Mouse (Mus musculus) small intestine, adult 2 months (tissue): Measurements from ENCODE around the gene Ncoa3. TPM values are rescaled to one million over a fixed set of nuclear protein-coding genes. Genes with fewer than 3 reads are reported as not detected.
A peak's percentile ranks its signal among the peaks of the same experiment; 100 is the strongest.

Experiments used
- H3K27ac ChIP-seq: fragments of 200-500 bp; 2 replicates; pipeline ENCODE4 v1.5.1; 2012; ENCODE audit warnings: low read depth, low read length, control low read depth, inconsistent platforms; ENCODE audit not compliant: insufficient read depth
- H3K27me3 ChIP-seq: fragments of 200-500 bp; 2 replicates; pipeline ENCODE4 v1.6.1; 2012; ENCODE audit warnings: mild to moderate bottlenecking, moderate library complexity, low read length, inconsistent platforms; ENCODE audit not compliant: control insufficient read depth, insufficient read depth
- H3K36me3 ChIP-seq: fragments of 200-500 bp; 2 replicates; pipeline ENCODE4 v1.6.1; 2012; ENCODE audit warnings: mild to moderate bottlenecking, low read length, control low read depth, inconsistent platforms; ENCODE audit not compliant: control insufficient read depth, insufficient read depth
- H3K4me1 ChIP-seq: fragments of 200-500 bp; 2 replicates; pipeline ENCODE4 v1.6.1; 2012; ENCODE audit warnings: low read length, inconsistent platforms, mixed read lengths; ENCODE audit not compliant: control insufficient read depth, insufficient read depth, insufficient read length
- H3K4me3 ChIP-seq: fragments of 200-500 bp; 2 replicates; pipeline ENCODE4 v1.5.1; 2012; ENCODE audit warnings: low read depth, mild to moderate bottlenecking, control low read depth, inconsistent platforms, low read length, moderate library complexity
- CTCF ChIP-seq: fragments of 200-500 bp; IDR thresholded peaks from 2 replicates; pipeline ENCODE4 v1.5.1; 2012; ENCODE audit warnings: low read depth, mild to moderate bottlenecking, control low read depth, inconsistent platforms, low read length, moderate library complexity, mixed read lengths; ENCODE audit not compliant: insufficient replicate concordance, insufficient read length; ENCODE audit errors: extremely low read depth
- POLR2A ChIP-seq: fragments of 200-500 bp; IDR thresholded peaks from 2 replicates; pipeline ENCODE4 v1.6.1; 2012; ENCODE audit warnings: low read depth, mild to moderate bottlenecking, control low read depth, inconsistent platforms, low read length, moderate library complexity
- WGBS: fragments of 180-500 bp; shearing (Covaris S2); methylation state at CpG from one replicate; pipeline ENCODE4 v1.1.7; 2018; 5-methylcytosine and 5-hydroxymethylcytosine counted together
- polyA plus RNA-seq: library from polyadenylated mRNA; depleted of rRNA; stranded (reverse); fragments of >200 nt; gene quantifications from 2 replicates; pipeline ENCODE4 v1.2.3, GENCODE M21; 2012

Ncoa3 gene
- polyA plus RNA-seq, 1 experiment: 20.1 TPM

- no peaks in the 10 kb centered on the region for H3K27me3 ChIP-seq
- H3K4me3 ChIP-seq: no peak overlapping the region
- WGBS: 77% methylated on average over 6 of the region's 6 CpGs
- H3K36me3 ChIP-seq: peaks cover 50% of the 10 kb centered on the region
- no peak for TF ChIP-seq POLR2A
- no peak for TF ChIP-seq CTCF
- no peaks in the 10 kb centered on the region for H3K4me1 ChIP-seq
- H3K27ac ChIP-seq: no peak overlapping the region
These were observed 81.9 kb downstream of the Ncoa3 start for GRCm38 (mm10) chr2:166074322-166074721.

GRCm38 (mm10) chr2:166077371-166077770 lies 84.9 kb downstream of the Ncoa3 start:
- no peaks in the 10 kb centered on the region; the same call in 1 of the 2 replicates for H3K4me1 ChIP-seq
- H3K4me3 ChIP-seq: no peak overlapping the region
- TF ChIP-seq CTCF (no peak), POLR2A (no peak)
- no peak overlapping the region for H3K27ac ChIP-seq
- peaks cover 29% of the 10 kb centered on the region for H3K36me3 ChIP-seq
- 92% methylated on average over 9 of the region's 9 CpGs for WGBS
- H3K27me3 ChIP-seq: no peaks in the 10 kb centered on the region

- H3K27me3 ChIP-seq: no peaks in the 10 kb centered on the region
- TF ChIP-seq CTCF (no peak), POLR2A (no peak)
- H3K4me1 ChIP-seq: no peaks in the 10 kb centered on the region; the same call in 1 of the 2 replicates
- WGBS: 89% methylated on average over 14 of the region's 14 CpGs
- H3K27ac ChIP-seq: no peak overlapping the region
- H3K4me3 ChIP-seq: no peak overlapping the region
- peaks cover 19% of the 10 kb centered on the region for H3K36me3 ChIP-seq
These were observed 86.8 kb downstream of the Ncoa3 start for GRCm38 (mm10) chr2:166079231-166079630.

GRCm38 (mm10) chr2:166079961-166080885 lies 87.8 kb downstream of the Ncoa3 start:
- H3K27ac ChIP-seq: no peak overlapping the region

GRCm38 (mm10) chr2:166080967-166081750 lies 88.7 kb downstream of the Ncoa3 start:
- Histone ChIP-seq H3K36me3 (peaks cover 19% of the 10 kb centered on the region), H3K4me3 (no peak overlapping the region; the same call in 1 of the 2 replicates), H3K27ac (no peak overlapping the region), H3K27me3 (no peaks in the 10 kb centered on the region), H3K4me1 (no peaks in the 10 kb centered on the region; the same call in 1 of the 2 replicates)
- TF ChIP-seq POLR2A (no peak), CTCF (no peak)
- 89% methylated on average over 21 of the region's 21 CpGs for WGBS

More at GRCm38 (mm10) chr2:166079961-166080885, 87.8 kb downstream of the Ncoa3 start:
- H3K36me3 ChIP-seq: peaks cover 21% of the 10 kb centered on the region
- H3K4me3 ChIP-seq: no peak overlapping the region; the same call in 1 of the 2 replicates
- TF ChIP-seq CTCF: no peak
- no peak for TF ChIP-seq POLR2A
- 39% methylated on average over 17 of the region's 17 CpGs for WGBS
- no peaks in the 10 kb centered on the region; the same call in 1 of the 2 replicates for H3K4me1 ChIP-seq
- H3K27me3 ChIP-seq: no peaks in the 10 kb centered on the region

- 46% methylated on average over 5 of the region's 5 CpGs for WGBS
- peak; percentile 88; the same call in 1 of the 2 replicates for TF ChIP-seq CTCF
- TF ChIP-seq POLR2A: no peak
- Histone ChIP-seq H3K4me1 (no peaks in the 10 kb centered on the region; the same call in 1 of the 2 replicates), H3K27ac (no peak overlapping the region), H3K4me3 (no peak overlapping the region), H3K36me3 (peaks cover 21% of the 10 kb centered on the region), H3K27me3 (no peaks in the 10 kb centered on the region)
These were observed 89.8 kb downstream of the Ncoa3 start for GRCm38 (mm10) chr2:166082193-166082592.
